Mouse (Mus musculus): ENCODE results near the gene Snrnp25.
"Not testable (repeated sequence)": the region's sequence is repeated elsewhere in the genome, so short reads cannot be mapped to it uniquely, and the experiment has no call there.

Gene Snrnp25

GRCm38 (mm10) chr11:32195867-32196540 is 9.2 kb upstream of the Snrnp25 start:
- DNase-seq: no peak

- no peak for DNase-seq
Observed at GRCm38 (mm10) chr11:32196727-32197126, 8.5 kb upstream of the Snrnp25 start.

GRCm38 (mm10) chr11:32197766-32198165 is 7.4 kb upstream of the Snrnp25 start:
- DNase-seq: no peak

GRCm38 (mm10) chr11:32198256-32198955 is 6.8 kb upstream of the Snrnp25 start:
- DNase-seq: no peak

GRCm38 (mm10) chr11:32199230-32199629 is 6.0 kb upstream of the Snrnp25 start:
- DNase-seq: no peak

GRCm38 (mm10) chr11:32200075-32200601 is 5.1 kb upstream of the Snrnp25 start, which contains the start of gene Il9r:
Il9r (minus strand) TSS chr11:32200279.
- no peak for DNase-seq

GRCm38 (mm10) chr11:32200992-32201391 is 4.2 kb upstream of the Snrnp25 start:
- not testable (repeated sequence) for DNase-seq

- no peak for DNase-seq
Observed at GRCm38 (mm10) chr11:32201922-32202685, 3.1 kb upstream of the Snrnp25 start.

- peak; percentile 28 for DNase-seq
Observed at GRCm38 (mm10) chr11:32210623-32211022, 5.4 kb downstream of the Snrnp25 start.

GRCm38 (mm10) chr11:32215372-32216162 is 10.4 kb downstream of the Snrnp25 start:
- peak; percentile 28 for DNase-seq

GRCm38 (mm10) chr11:32216851-32217250 is 11.6 kb downstream of the Snrnp25 start:
- DNase-seq: peak; percentile 76

- DNase-seq: peak; percentile 42
Observed at GRCm38 (mm10) chr11:32218501-32219050, 13.4 kb downstream of the Snrnp25 start.

- DNase-seq: no peak
Observed at GRCm38 (mm10) chr11:32219287-32219686, 14.1 kb downstream of the Snrnp25 start.

- DNase-seq: no peak
Observed at GRCm38 (mm10) chr11:32220607-32221224, 15.5 kb downstream of the Snrnp25 start.

GRCm38 (mm10) chr11:32221225-32221950 is 16.2 kb downstream of the Snrnp25 start:
- peak; percentile 63 for DNase-seq

GRCm38 (mm10) chr11:32221951-32222409 is 16.8 kb downstream of the Snrnp25 start, which contains the start of gene Rhbdf1:
Rhbdf1 (minus strand) TSS chr11:32222300.
- DNase-seq: peak; percentile 56

GRCm38 (mm10) chr11:32222570-32223194 is 17.5 kb downstream of the Snrnp25 start:
- peak; percentile 57 for DNase-seq

- peak; percentile 40 for DNase-seq
Observed at GRCm38 (mm10) chr11:32223297-32223967, 18.2 kb downstream of the Snrnp25 start.

- peak; percentile 67 for DNase-seq
Observed at GRCm38 (mm10) chr11:32224468-32225139, 19.4 kb downstream of the Snrnp25 start.
